Mouse (Mus musculus) C2C12 (cell line): ENCODE data around the gene Mif4gd.

Source experiments
- CTCF ChIP-seq: IDR thresholded peaks from one replicate; pipeline ENCODE4 v1.5.1; 2011; ENCODE audit not compliant: control insufficient read depth, insufficient read depth, insufficient read length
- MAX ChIP-seq: IDR thresholded peaks from one replicate; pipeline ENCODE4 v1.6.1; 2011; ENCODE audit warnings: mild to moderate bottlenecking, control low read depth
- MYOD1 ChIP-seq: IDR thresholded peaks from one replicate; pipeline ENCODE4 v1.6.1; 2011; ENCODE audit warnings: low read depth; ENCODE audit not compliant: control insufficient read depth, insufficient read length
- USF1 ChIP-seq: IDR thresholded peaks from one replicate; pipeline ENCODE4 v1.6.1; 2011; ENCODE audit warnings: low read depth, mild to moderate bottlenecking, control low read depth, moderate library complexity

- TF ChIP-seq CTCF, result no peak
- no peak for TF ChIP-seq MAX
- no peak for TF ChIP-seq USF1
- TF ChIP-seq MYOD1, result no peak
Observed at GRCm38 (mm10) chr11:115615108-115615825, 2.5 kb upstream of the Mif4gd start.
